Mouse (Mus musculus) lung, postnatal 0 days (tissue): ENCODE data around the gene Apba1. TPM values are rescaled to one million over a fixed set of nuclear protein-coding genes. Genes with fewer than 3 reads are reported as not detected.

Experiments
- ATAC-seq: fragments of 200-750 bp; cut with Nextera tagmentation; 2 replicates; pipeline ENCODE4 v1.8.0; 2017; ENCODE audit warnings: moderate library complexity
- DNase-seq: peaks from one replicate; pipeline ENCODE4 v3.0.0-alpha.2; 2016; ENCODE audit warnings: low spot score
- H3K27ac ChIP-seq: fragments of 300-500 bp; sonication (generic); 2 replicates; pipeline ENCODE4 v1.5.1; 2014; ENCODE audit warnings: antibody characterized with exemption, mild to moderate bottlenecking, low read length, mixed read lengths
- H3K27me3 ChIP-seq: fragments of 300-500 bp; sonication (generic); replicated peaks from 2 replicates; pipeline ENCODE4 v1.6.1; 2014; ENCODE audit warnings: low read length, mixed read lengths; ENCODE audit not compliant: insufficient read depth
- H3K36me3 ChIP-seq: fragments of 300-500 bp; sonication (generic); 2 replicates; pipeline ENCODE4 v1.6.1; 2014; ENCODE audit warnings: low read length, mixed read lengths; ENCODE audit not compliant: insufficient read depth
- H3K4me1 ChIP-seq: fragments of 300-500 bp; sonication (generic); 2 replicates; pipeline ENCODE4 v1.6.1; 2014; ENCODE audit warnings: antibody characterized with exemption, low read depth, low read length, mixed read lengths; ENCODE audit not compliant: insufficient read depth
- H3K4me2 ChIP-seq: fragments of 300-500 bp; sonication (generic); replicated peaks from 2 replicates; pipeline ENCODE4 v1.6.1; 2014; ENCODE audit warnings: low read depth, mild to moderate bottlenecking, low read length, moderate library complexity, mixed read lengths
- H3K4me3 ChIP-seq: fragments of 300-500 bp; sonication (generic); 2 replicates; pipeline ENCODE4 v1.5.1; 2014; ENCODE audit warnings: low read depth, low read length
- H3K9ac ChIP-seq: fragments of 300-500 bp; sonication (generic); replicated peaks from 2 replicates; pipeline ENCODE4 v1.6.1; 2014; ENCODE audit warnings: low read depth, mild to moderate bottlenecking
- H3K9me3 ChIP-seq: fragments of 300-500 bp; sonication (generic); 2 replicates; pipeline ENCODE4 v1.6.1; 2016; ENCODE audit warnings: low read length, mixed read lengths
- CTCF ChIP-seq: IDR thresholded peaks from 2 replicates; pipeline ENCODE4 v1.5.1; 2016; ENCODE audit warnings: antibody characterized with exemption, mild to moderate bottlenecking
- EP300 ChIP-seq: IDR thresholded peaks from 2 replicates; pipeline ENCODE4 v1.6.1; 2016; ENCODE audit warnings: antibody characterized with exemption, mild to moderate bottlenecking, control low read depth
- WGBS: fragments of 180-500 bp; shearing (Covaris S2); extraction: QIAGEN DNeasy Blood & Tissue Kit; methylation state at CpG from one replicate; pipeline ENCODE4 v1.1.7; 2014; 5-methylcytosine and 5-hydroxymethylcytosine counted together
- polyA plus RNA-seq: library from polyadenylated mRNA; unstranded; fragments of >200 nt; fragmentation: Nextera tagmentation; extraction: Ambion mirVana; gene quantifications from 2 replicates; pipeline ENCODE4 v1.2.1, GENCODE M21; 2015

The Apba1 gene
- polyA plus RNA-seq, 1 experiment from 2014 or later, result 0.45 TPM

GRCm38 (mm10) chr19:23925541-23925940, 166.9 kb downstream of the Apba1 start:
- Histone ChIP-seq H3K4me3 (no peak overlapping the region), H3K4me2 (no peak overlapping the region), H3K9me3 (no peaks in the 10 kb centered on the region), H3K36me3 (no peaks in the 10 kb centered on the region), H3K9ac (no peak overlapping the region), H3K4me1 (no peaks in the 10 kb centered on the region), H3K27ac (no peak overlapping the region), H3K27me3 (no peaks in the 10 kb centered on the region)
- no peak for ATAC-seq
- WGBS, result 87% methylated on average over 5 of the region's 5 CpGs
- no peak for DNase-seq
- no peak for TF ChIP-seq CTCF
- TF ChIP-seq EP300, result no peak

GRCm38 (mm10) chr19:23930826-23931225, 172.1 kb downstream of the Apba1 start:
- no peak overlapping the region for H3K4me2 ChIP-seq
- TF ChIP-seq EP300 (no peak), CTCF (no peak)
- H3K4me3 ChIP-seq, result no peak overlapping the region
- no peaks in the 10 kb centered on the region for H3K27me3 ChIP-seq
- no peak for ATAC-seq
- H3K9ac ChIP-seq, result no peak overlapping the region
- no peaks in the 10 kb centered on the region for H3K36me3 ChIP-seq
- no peak for DNase-seq
- 87% methylated on average over 5 of the region's 5 CpGs for WGBS
- H3K4me1 ChIP-seq, result no peaks in the 10 kb centered on the region
- H3K9me3 ChIP-seq, result no peaks in the 10 kb centered on the region
- no peak overlapping the region for H3K27ac ChIP-seq

DNA sequence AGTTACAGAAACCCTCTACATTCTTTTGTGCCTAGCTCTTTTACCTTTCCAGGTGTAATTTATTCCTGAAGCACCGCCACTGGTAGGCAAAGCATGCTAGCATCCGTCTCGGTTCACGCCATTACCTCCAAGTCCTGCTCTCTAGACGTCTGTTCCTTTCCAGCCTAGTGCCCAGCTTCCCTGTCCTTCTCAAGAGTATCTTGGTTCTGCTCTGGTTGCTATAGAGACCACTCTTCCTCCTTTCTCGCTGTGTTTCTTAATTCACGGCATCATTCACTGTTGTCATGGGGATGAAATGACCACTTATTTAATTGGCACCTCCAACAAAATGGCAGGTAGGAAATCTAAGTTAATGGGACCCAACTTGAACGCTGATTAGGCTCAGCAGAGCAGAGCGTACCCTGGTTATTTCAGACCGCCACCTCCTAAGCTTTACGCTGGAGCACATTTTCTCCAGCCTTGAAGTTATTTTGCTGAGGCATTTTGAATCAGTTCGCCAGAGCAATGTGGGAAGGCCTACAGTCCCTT, 182.8 kb downstream of the Apba1 start:
- WGBS, result 74% methylated on average over 12 of the region's 12 CpGs
- ATAC-seq, result no peak
- Histone ChIP-seq H3K27me3 (no peaks in the 10 kb centered on the region), H3K9me3 (no peaks in the 10 kb centered on the region), H3K36me3 (no peaks in the 10 kb centered on the region), H3K27ac (no peak overlapping the region), H3K4me3 (no peak overlapping the region), H3K4me1 (no peaks in the 10 kb centered on the region), H3K9ac (no peak overlapping the region), H3K4me2 (no peak overlapping the region)
- TF ChIP-seq EP300 (no peak), CTCF (no peak)
- DNase-seq, result no peak

GRCm38 (mm10) chr19:23942886-23943285, 184.2 kb downstream of the Apba1 start:
- no peak overlapping the region for H3K4me3 ChIP-seq
- WGBS, result 90% methylated on average over 7 of the region's 7 CpGs

GRCm38 (mm10) chr19:23946026-23946685, 187.5 kb downstream of the Apba1 start:
- no peak overlapping the region for H3K27ac ChIP-seq
- no peak for TF ChIP-seq EP300
- no peak for TF ChIP-seq CTCF
- H3K9ac ChIP-seq, result no peak overlapping the region
- no peaks in the 10 kb centered on the region for H3K36me3 ChIP-seq
- DNase-seq (no peak), ATAC-seq (no peak)
- H3K9me3 ChIP-seq, result no peaks in the 10 kb centered on the region
- H3K27me3 ChIP-seq, result no peaks in the 10 kb centered on the region
- WGBS, result 81% methylated on average over 6 of the region's 6 CpGs
- H3K4me1 ChIP-seq, result no peaks in the 10 kb centered on the region
- H3K4me2 ChIP-seq, result no peak overlapping the region
- no peak overlapping the region for H3K4me3 ChIP-seq

More at GRCm38 (mm10) chr19:23942886-23943285, 184.2 kb downstream of the Apba1 start:
- Histone ChIP-seq H3K9me3 (no peaks in the 10 kb centered on the region), H3K9ac (no peak overlapping the region), H3K4me1 (no peaks in the 10 kb centered on the region), H3K36me3 (no peaks in the 10 kb centered on the region), H3K4me2 (no peak overlapping the region), H3K27ac (no peak overlapping the region), H3K27me3 (no peaks in the 10 kb centered on the region)
- no peak for TF ChIP-seq EP300
- TF ChIP-seq CTCF, result no peak
- DNase-seq (no peak), ATAC-seq (no peak)

GRCm38 (mm10) chr19:23946751-23947150, 188.1 kb downstream of the Apba1 start:
- H3K9me3 ChIP-seq, result no peaks in the 10 kb centered on the region
- DNase-seq (no peak), ATAC-seq (no peak)
- TF ChIP-seq EP300 (no peak), CTCF (no peak)
- 78% methylated on average over 4 of the region's 4 CpGs for WGBS
- no peak overlapping the region for H3K27ac ChIP-seq
- no peaks in the 10 kb centered on the region for H3K4me1 ChIP-seq
- no peak overlapping the region for H3K9ac ChIP-seq
- H3K4me3 ChIP-seq, result no peak overlapping the region
- H3K27me3 ChIP-seq, result no peaks in the 10 kb centered on the region
- no peaks in the 10 kb centered on the region for H3K36me3 ChIP-seq
- H3K4me2 ChIP-seq, result no peak overlapping the region
